Mouse (Mus musculus) spleen, adult 2 months (tissue): ENCODE measurements around the gene Topaz1.

Source experiments
- CTCF ChIP-seq: fragments of 200-500 bp; IDR thresholded peaks from 2 replicates; pipeline ENCODE4 v1.5.1; 2011; ENCODE audit warnings: mild to moderate bottlenecking, inconsistent platforms; ENCODE audit not compliant: insufficient read depth, insufficient read length, insufficient replicate concordance; ENCODE audit errors: extremely low read depth
- POLR2A ChIP-seq: fragments of 200-500 bp; IDR thresholded peaks from 2 replicates; pipeline ENCODE4 v1.6.1; 2011; ENCODE audit warnings: low read depth, low read length, inconsistent platforms

- no peak for TF ChIP-seq CTCF
- no peak for TF ChIP-seq POLR2A
Measured at GRCm38 (mm10) chr9:122760111-122760510, 13.0 kb downstream of the Topaz1 start.
